Mouse (Mus musculus) bone marrow macrophage, adult 2 months (primary cell): Measurements from ENCODE around the gene Pdia2. TPM values are rescaled to one million over a fixed set of nuclear protein-coding genes. Genes with fewer than 3 reads are reported as not detected.
A peak's percentile ranks its signal among the peaks of the same experiment; 100 is the strongest.
"Not testable (repeated sequence)": the region's sequence is repeated elsewhere in the genome, so short reads cannot be mapped to it uniquely, and the experiment has no call there.

ENCODE experiments used
- H3K27ac ChIP-seq: 2 replicates; pipeline ENCODE4 v1.5.1; 2012; ENCODE audit warnings: low read depth, low read length; ENCODE audit not compliant: insufficient read depth
- H3K4me1 ChIP-seq: 2 replicates; pipeline ENCODE4 v1.6.1; 2012; ENCODE audit warnings: low read length; ENCODE audit not compliant: control insufficient read depth, insufficient read depth
- H3K4me3 ChIP-seq: 2 replicates; pipeline ENCODE4 v1.5.1; 2012; ENCODE audit warnings: mild to moderate bottlenecking, low read length, moderate library complexity; ENCODE audit not compliant: insufficient read depth
- CTCF ChIP-seq: IDR thresholded peaks from 2 replicates; pipeline ENCODE4 v1.5.1; 2012; ENCODE audit warnings: low read depth, mild to moderate bottlenecking, low read length, moderate library complexity
- POLR2A ChIP-seq: IDR thresholded peaks from 2 replicates; pipeline ENCODE4 v1.6.1; 2012; ENCODE audit warnings: mild to moderate bottlenecking, low read depth, low read length, borderline replicate concordance
- polyA plus RNA-seq: library from polyadenylated mRNA; stranded (reverse); fragments of >200 nt; gene quantifications from 2 replicates; pipeline ENCODE4 v1.2.4, GENCODE M21; 2012; ENCODE audit not compliant: missing spikeins, insufficient read depth, insufficient read length

Pdia2 gene
- polyA plus RNA-seq, 1 experiment, result not detected

DNA sequence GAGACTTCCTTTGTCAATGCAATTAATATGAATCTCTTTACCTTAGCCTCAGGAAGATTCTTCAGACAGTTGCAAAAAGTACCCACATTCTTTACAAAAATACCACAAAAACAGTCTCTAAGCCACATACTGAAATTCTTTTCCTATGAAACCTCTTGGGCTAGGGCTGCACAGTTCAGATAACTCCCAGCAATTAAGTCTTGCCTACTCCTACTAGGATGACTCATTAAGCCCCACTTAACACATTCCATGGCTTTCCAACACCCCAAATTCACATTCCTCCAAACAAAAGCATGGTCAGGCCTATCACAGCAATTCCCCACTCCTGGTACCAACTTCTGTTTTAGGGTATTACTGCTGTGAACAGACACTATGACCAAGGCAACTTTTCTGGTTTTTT, 20.3 kb downstream of the Pdia2 start:
- H3K27ac ChIP-seq, result no peak overlapping the region
- H3K4me1 ChIP-seq, result no peaks in the 10 kb centered on the region
- TF ChIP-seq CTCF, result no peak
- TF ChIP-seq POLR2A, result no peak
- no peak overlapping the region for H3K4me3 ChIP-seq

DNA sequence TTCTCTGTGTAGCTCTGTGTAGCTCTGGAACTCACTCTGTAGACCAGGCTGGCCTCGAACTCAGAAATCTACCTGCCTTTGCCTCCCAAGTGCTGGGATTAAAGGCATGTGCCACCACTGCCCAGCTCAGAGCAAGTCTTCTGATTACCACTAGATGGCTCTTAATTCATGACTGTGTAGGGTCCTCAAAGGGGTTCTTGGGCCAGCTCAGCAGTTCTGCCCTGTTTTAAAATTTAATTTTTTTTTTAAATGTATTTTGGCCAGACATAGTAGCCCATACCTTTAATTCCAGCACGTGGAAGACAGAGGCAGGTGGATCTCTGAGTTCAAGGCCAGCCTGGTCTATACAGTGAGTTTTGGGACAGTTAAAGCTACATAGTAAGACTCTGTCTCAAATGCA, 23.6 kb downstream of the Pdia2 start:
- not testable (repeated sequence) for H3K4me1 ChIP-seq

DNA sequence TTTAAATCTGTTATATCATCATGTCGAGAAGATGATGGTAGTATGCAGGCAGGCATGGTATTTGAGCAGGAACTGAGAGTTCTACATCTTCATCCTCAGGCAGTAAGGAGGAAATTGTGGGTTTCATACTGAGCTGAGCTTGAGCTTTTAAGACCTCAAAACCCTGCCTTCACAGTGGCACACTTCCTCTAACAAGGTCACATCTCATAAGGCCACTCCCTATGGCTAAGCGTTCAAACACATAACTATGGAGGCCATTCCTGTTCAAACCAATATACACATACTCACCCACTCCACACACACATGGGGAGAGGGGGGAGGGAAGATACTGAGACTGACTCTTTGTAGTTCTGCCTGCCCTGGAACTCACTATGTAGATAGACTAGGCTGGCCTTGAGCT, 30.8 kb downstream of the Pdia2 start:
- H3K27ac ChIP-seq, result peak overlapping the region; percentile 79
- H3K4me1 ChIP-seq, result peaks cover 26% of the 10 kb centered on the region
- no peak overlapping the region for H3K4me3 ChIP-seq
- TF ChIP-seq CTCF, result no peak
- TF ChIP-seq POLR2A, result no peak

More for the DNA sequence above, 23.6 kb downstream of the Pdia2 start:
- H3K4me3 ChIP-seq, H3K27ac ChIP-seq: not testable (repeated sequence)

DNA sequence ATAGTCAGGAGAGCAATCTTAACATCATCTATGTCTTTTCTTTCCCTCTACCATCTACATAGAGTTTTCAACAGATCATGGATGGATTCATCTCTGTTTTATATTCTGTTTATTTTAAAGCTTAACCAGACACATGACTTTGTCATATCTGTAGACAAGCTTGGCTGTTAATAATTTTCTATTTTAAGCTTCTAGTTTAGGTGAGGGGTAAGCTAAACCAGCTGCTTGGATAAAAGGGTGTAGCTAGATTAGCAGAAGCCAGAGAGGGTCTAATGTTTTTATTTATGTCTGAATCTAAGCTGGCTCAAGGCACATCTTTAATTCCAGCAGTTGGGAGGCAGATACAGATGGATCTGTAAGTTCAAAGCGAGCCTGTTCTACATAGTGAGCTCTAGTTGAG, 36.2 kb downstream of the Pdia2 start:
- TF ChIP-seq POLR2A (no peak), CTCF (no peak)
- peaks cover 14% of the 10 kb centered on the region for H3K4me1 ChIP-seq
- H3K27ac ChIP-seq, result no peak overlapping the region
- no peak overlapping the region for H3K4me3 ChIP-seq

DNA sequence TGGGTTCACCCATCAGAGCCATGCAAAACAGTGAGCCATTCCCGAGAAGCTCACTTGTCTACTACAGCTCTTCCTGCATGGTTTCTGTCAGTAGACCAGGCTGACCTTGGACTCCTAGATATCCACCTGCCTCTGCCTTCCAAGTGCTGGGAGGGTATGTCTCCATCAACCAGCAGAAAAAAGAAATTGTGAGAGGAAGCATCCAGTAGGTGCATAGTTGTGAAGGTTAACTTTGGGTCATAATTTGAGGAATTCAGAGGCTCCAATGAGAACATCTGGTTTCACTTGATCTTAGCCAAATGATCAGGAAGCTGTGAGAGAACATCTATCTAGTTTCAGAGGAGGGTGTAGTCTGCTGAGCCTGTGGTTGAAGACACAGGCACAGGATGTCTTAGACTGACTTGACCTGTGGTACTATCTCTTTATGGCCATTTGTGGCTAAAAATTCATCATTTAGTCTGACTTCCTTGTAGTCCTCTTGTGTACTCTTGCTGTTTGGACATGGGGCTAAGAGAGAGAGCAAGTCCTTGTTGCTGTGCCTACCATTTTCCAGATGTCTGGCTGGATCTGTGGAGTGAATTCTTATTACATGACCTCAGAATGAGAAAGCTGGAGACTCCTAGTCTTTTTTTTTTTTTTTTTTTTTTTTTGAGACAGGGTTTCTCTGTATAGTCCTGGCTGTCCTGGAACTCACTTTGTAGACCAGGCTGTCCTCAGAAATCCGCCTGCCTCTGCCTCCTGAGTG, 46.8 kb downstream of the Pdia2 start:
- Histone ChIP-seq H3K4me1 (no peaks in the 10 kb centered on the region), H3K27ac (no peak overlapping the region), H3K4me3 (no peak overlapping the region)
- TF ChIP-seq CTCF, result no peak
- no peak for TF ChIP-seq POLR2A

DNA sequence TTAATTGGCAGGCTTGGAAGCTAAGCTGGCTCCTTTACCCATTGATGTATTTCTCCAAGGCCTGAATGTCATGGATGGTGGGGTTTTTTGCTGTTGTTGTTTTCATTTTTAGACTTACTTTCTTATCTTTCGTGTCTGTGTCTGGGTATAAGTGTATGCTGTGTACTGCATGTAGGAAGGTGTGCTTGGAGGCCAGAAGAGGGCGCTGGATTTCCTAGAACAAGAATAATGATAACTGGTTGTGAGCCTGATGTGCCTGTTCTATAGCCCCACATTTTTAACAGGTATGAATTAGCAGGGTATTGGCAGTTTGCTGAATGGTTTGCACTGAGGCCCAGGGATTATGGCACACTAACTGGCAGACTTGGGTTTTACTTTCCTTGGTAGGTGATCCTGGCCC, 49.8 kb downstream of the Pdia2 start:
- Histone ChIP-seq H3K4me1 (no peaks in the 10 kb centered on the region), H3K4me3 (no peak overlapping the region), H3K27ac (no peak overlapping the region)
- no peak for TF ChIP-seq POLR2A
- TF ChIP-seq CTCF, result no peak

Other genes starting within 250 kb of the Pdia2 start
- not detected in 2 replicates for gene A930017K11Rik, start 246.5 kb downstream of the Pdia2 start, polyA plus RNA-seq
- gene Capn15, start 213.3 kb downstream of the Pdia2 start, polyA plus RNA-seq, result 12.1 and 12.7 TPM in 2 replicates
- 7.9 and 8.3 TPM in 2 replicates for gene Rab11fip3, start 129.5 kb downstream of the Pdia2 start, polyA plus RNA-seq
- 29.0 and 30.7 TPM in 2 replicates for gene Decr2, start 108.8 kb downstream of the Pdia2 start, polyA plus RNA-seq
- gene Nme4, start 103.5 kb downstream of the Pdia2 start, polyA plus RNA-seq, result 25.6 and 28.4 TPM in 2 replicates
- 58.4 and 67.5 TPM in 2 replicates for gene Tmem8, start 85.8 kb downstream of the Pdia2 start, polyA plus RNA-seq
- gene Mrpl28, start 75.6 kb downstream of the Pdia2 start, polyA plus RNA-seq, result 72.1 and 74.7 TPM in 2 replicates
- 31.6 and 40.1 TPM in 2 replicates for gene Axin1, start 60.4 kb downstream of the Pdia2 start, polyA plus RNA-seq
- gene Rgs11, start 3.9 kb upstream of the Pdia2 start, polyA plus RNA-seq, result 4.7 and 6.6 TPM in 2 replicates
- not detected in 2 replicates for gene Arhgdig, start 8.7 kb upstream of the Pdia2 start, polyA plus RNA-seq
- 117 and 136 TPM in 2 replicates for gene Fam234a, start 45.2 kb upstream of the Pdia2 start, polyA plus RNA-seq
- gene Luc7l, start 53.8 kb upstream of the Pdia2 start, polyA plus RNA-seq, result 37.4 and 41.2 TPM in 2 replicates
- 6.6 and 7.9 TPM in 2 replicates for gene Neurl1b, start 215.7 kb upstream of the Pdia2 start, polyA plus RNA-seq